Mouse (Mus musculus) layer of hippocampus, adult 8-10 months (tissue): ENCODE data around the gene Fam162a. TPM values are rescaled to one million over a fixed set of nuclear protein-coding genes. Genes with fewer than 3 reads are reported as not detected.
"Not testable (repeated sequence)": the region's sequence is repeated elsewhere in the genome, so short reads cannot be mapped to it uniquely, and the experiment has no call there.

Source experiments
- DNase-seq, 2 experiments: peaks; one replicate each; pipeline ENCODE4 v3.0.0; 2022; ENCODE audit warnings: low spot score in 2 of 2
- total RNA-seq, 4 experiments: library from RNA; stranded (reverse); gene quantifications; 2 replicates each; pipeline ENCODE4 v1.2.4; 2022

Gene Fam162a
- total RNA-seq, 4 experiments from 2014 or later, result 79.8 to 84.1 (median 82.1) TPM

GRCm38 (mm10) chr16:36062534-36062933, 8.9 kb downstream of the Fam162a start:
- DNase-seq, result not testable (repeated sequence)

GRCm38 (mm10) chr16:36057933-36058475, 13.4 kb downstream of the Fam162a start:
- no peak for DNase-seq

GRCm38 (mm10) chr16:36056416-36056815, 15.0 kb downstream of the Fam162a start:
- no peak for DNase-seq

- DNase-seq, result no peak
Measured at GRCm38 (mm10) chr16:36054920-36055319, 16.5 kb downstream of the Fam162a start.

- DNase-seq, result no peak
Measured at GRCm38 (mm10) chr16:36053524-36054275, 17.7 kb downstream of the Fam162a start.

GRCm38 (mm10) chr16:36051491-36051890, 19.9 kb downstream of the Fam162a start:
- DNase-seq, result no peak

- no peak for DNase-seq
Measured at GRCm38 (mm10) chr16:36047538-36047937, 23.9 kb downstream of the Fam162a start.

GRCm38 (mm10) chr16:36043964-36044363, 27.4 kb downstream of the Fam162a start:
- no peak for DNase-seq

GRCm38 (mm10) chr16:36043073-36043472, 28.3 kb downstream of the Fam162a start:
- DNase-seq, result no peak

GRCm38 (mm10) chr16:36041625-36042020, 29.8 kb downstream of the Fam162a start:
- no peak for DNase-seq

- peak; percentile 95 for DNase-seq
Measured at GRCm38 (mm10) chr16:36040640-36041624, 30.5 kb downstream of the Fam162a start, which contains the start of gene Wdr5b. Gene Wdr5b, plus strand, starts transcription at chr16:36041190.

GRCm38 (mm10) chr16:36028120-36028519, 43.3 kb downstream of the Fam162a start:
- DNase-seq, result not testable (repeated sequence)

GRCm38 (mm10) chr16:36016335-36016734, 55.1 kb downstream of the Fam162a start:
- DNase-seq, result no peak

GRCm38 (mm10) chr16:36008396-36008795, 63.0 kb downstream of the Fam162a start:
- DNase-seq, result no peak

GRCm38 (mm10) chr16:35998852-35999251, 72.5 kb downstream of the Fam162a start:
- DNase-seq, result not testable (repeated sequence)

Other genes with a start within 250 kb of the Fam162a start
- gene Parp14, start 200.1 kb downstream of the Fam162a start, total RNA-seq, result 1 to 10 TPM; 1.3 to 5.4 (median 3.2) TPM
- 1 to 10 TPM; 2.8 to 9.4 (median 5.6) TPM for gene Parp9, start 133.1 kb downstream of the Fam162a start, total RNA-seq
- 1 to 10 TPM; 4.5 to 7.6 (median 6.3) TPM for gene Dtx3l, start 132.4 kb downstream of the Fam162a start, total RNA-seq
- gene Kpna1, start 92.8 kb downstream of the Fam162a start, total RNA-seq, result 100 to 1,000 TPM; 110 to 152 (median 124) TPM
- 1 to 10 TPM; 4.4 to 6.3 (median 4.9) TPM for gene Wdr5b, start 30.4 kb downstream of the Fam162a start, total RNA-seq
- 10 to 100 TPM; 19.7 to 30.9 (median 27.3) TPM for gene Ccdc58, start 91 bp upstream of the Fam162a start, total RNA-seq
- not detected for gene Csta1, start 59.6 kb upstream of the Fam162a start, total RNA-seq
- not detected for gene Stfa2l1, start 85.2 kb upstream of the Fam162a start, total RNA-seq
- not detected for gene Gm5483, start 112.6 kb upstream of the Fam162a start, total RNA-seq
- gene Gm5416, start 138.8 kb upstream of the Fam162a start, total RNA-seq, result not detected
- gene 2010005H15Rik, start 149.9 kb upstream of the Fam162a start, total RNA-seq, result not detected
- gene Stfa1, start 205.4 kb upstream of the Fam162a start, total RNA-seq, result not detected